Mouse (Mus musculus): ENCODE results near the gene Dennd2d. TPM values are rescaled to one million over a fixed set of nuclear protein-coding genes. Genes with fewer than 3 reads are reported as not detected.

Dennd2d gene
- 378 TPM for polyA plus RNA-seq (2017; shearing (Covaris generic))

DNA sequence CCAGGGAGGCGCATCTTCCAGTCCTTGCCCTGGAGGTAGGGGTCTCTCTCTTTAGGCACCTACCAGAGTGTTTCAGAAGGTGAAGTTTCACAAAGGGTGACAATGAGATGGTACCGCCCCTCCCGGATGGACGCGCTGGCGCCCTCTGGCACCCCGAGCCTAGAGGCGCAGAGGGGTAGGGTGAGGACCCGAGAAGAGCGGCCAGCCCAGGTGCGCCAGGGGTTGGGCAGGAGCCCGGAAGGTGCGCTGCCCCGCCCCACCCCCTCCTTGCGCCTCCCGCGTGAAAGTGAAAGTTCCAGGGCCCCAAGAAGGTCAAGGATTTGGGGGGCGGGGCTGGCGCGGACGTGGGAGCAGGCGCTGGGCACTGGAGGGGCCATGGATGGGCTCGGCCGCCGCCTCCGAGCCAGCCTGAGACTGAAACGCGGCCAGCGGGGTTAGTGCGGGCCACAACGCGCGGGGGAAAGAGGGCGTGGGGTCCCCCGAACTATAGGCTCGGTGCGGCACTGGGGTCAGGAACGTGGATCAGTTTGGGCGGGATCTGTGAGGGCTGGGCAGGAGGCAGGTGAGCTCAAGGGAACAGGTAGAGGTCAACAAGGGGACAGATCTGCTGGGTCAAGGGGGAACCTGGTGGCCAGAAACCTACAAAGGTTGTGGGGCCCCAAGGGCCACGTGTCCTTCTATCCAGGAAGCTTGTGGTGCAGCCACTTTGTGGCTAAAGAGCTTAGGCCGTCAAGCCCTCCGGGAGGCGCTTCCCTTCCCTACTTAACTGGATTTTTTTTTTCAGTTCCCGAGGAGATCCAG is at the start of gene Dennd2d:
Gene Dennd2d (plus strand): TSS at position 125 of the 801 bp plus-strand sequence.

DNA sequence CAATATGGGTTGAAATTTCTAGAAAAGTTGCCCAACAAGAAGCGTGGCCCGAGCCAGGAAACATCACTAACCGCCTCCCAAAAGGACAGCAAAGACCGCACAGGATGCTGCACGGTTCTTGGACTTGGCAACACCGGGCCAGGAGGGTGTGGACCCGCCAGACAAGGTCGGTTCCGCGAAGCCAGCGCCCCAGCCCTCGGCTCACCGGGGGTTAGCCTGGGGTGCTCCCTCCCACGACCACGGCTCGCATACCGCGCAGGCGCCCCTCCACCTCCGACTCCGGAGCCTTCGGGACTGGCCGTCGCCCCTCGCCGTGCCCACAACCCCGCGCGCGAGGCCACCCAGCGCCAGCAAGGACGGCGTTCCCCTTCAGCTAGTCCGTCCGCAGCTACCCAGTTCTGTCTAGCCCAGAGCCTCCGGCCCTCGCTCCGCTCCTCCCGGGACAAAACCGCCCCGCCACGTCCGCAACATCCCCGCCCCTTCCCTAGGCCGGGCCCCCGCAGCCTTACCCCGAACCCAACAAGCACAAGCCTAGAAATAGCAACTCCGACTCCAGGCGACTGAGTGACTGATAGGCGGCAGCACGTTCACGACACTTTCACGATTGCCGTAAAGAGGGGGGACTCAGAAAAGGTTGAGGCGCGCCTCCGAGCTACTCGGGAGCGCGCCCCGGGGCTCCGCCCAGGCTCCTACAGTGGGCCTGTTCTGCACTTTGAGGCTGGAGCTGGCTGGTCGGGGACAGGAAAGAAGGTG is 65.1 kb downstream of the Dennd2d start, which contains the start of the genes Dram2 and Cept1:
Gene Dram2 (plus strand): TSS at position 628 of the 753 bp plus-strand sequence.
Gene Cept1 (minus strand): TSS at position 632 of the 753 bp plus-strand sequence.

Other genes starting within 250 kb of the Dennd2d start
- gene Chil6, start 76.2 kb upstream of the Dennd2d start, polyA plus RNA-seq (2017; shearing (Covaris generic)): not detected
- 27.2 TPM for gene Dram2, start 65.4 kb downstream of the Dennd2d start, polyA plus RNA-seq (2017; shearing (Covaris generic))
- gene Cept1, start 65.4 kb downstream of the Dennd2d start, polyA plus RNA-seq (2017; shearing (Covaris generic)): 96.8 TPM
- gene Lrif1, start 202.6 kb downstream of the Dennd2d start, polyA plus RNA-seq (2017; shearing (Covaris generic)): 47.0 TPM